Mouse (Mus musculus): ENCODE data around the gene Bpifa6.
"Not testable (repeated sequence)": the region's sequence is repeated elsewhere in the genome, so short reads cannot be mapped to it uniquely, and the experiment has no call there.

The Bpifa6 gene

GRCm38 (mm10) chr2:153974582-153974981 is at the start of gene Bpifa6:
Bpifa6 (plus strand) TSS chr2:153974945.
- DNase-seq (ENCODE audit: low read depth, low spot score): no peak

- DNase-seq (ENCODE audit: low read depth, low spot score): no peak
Measured at GRCm38 (mm10) chr2:153929871-153930413, 44.8 kb upstream of the Bpifa6 start.

- peak; percentile 22 for DNase-seq (ENCODE audit: low read depth, low spot score)
Measured at GRCm38 (mm10) chr2:153931125-153931524, 43.6 kb upstream of the Bpifa6 start.

GRCm38 (mm10) chr2:153933311-153933710 is 41.4 kb upstream of the Bpifa6 start:
- DNase-seq (ENCODE audit: low read depth, low spot score): no peak

- DNase-seq (ENCODE audit: low read depth, low spot score): no peak
Measured at GRCm38 (mm10) chr2:153935348-153935747, 39.4 kb upstream of the Bpifa6 start.

GRCm38 (mm10) chr2:153937843-153938242 is 36.9 kb upstream of the Bpifa6 start, which contains the start of gene Bpifb4:
Bpifb4 (plus strand) TSS chr2:153938212.
- DNase-seq (ENCODE audit: low read depth, low spot score): no peak

- DNase-seq (ENCODE audit: low read depth, low spot score): no peak
Measured at GRCm38 (mm10) chr2:153943537-153943936, 31.2 kb upstream of the Bpifa6 start.

GRCm38 (mm10) chr2:153944567-153944966 is 30.2 kb upstream of the Bpifa6 start:
- DNase-seq (ENCODE audit: low read depth, low spot score): no peak

- no peak for DNase-seq (ENCODE audit: low read depth, low spot score)
Measured at GRCm38 (mm10) chr2:153952897-153953296, 21.8 kb upstream of the Bpifa6 start.

- no peak for DNase-seq (ENCODE audit: low read depth, low spot score)
Measured at GRCm38 (mm10) chr2:153953836-153954235, 20.9 kb upstream of the Bpifa6 start.

GRCm38 (mm10) chr2:153962821-153963331 is 11.9 kb upstream of the Bpifa6 start:
- DNase-seq (ENCODE audit: low read depth, low spot score): peak; percentile 64

GRCm38 (mm10) chr2:153963334-153963733 is 11.4 kb upstream of the Bpifa6 start:
- no peak for DNase-seq (ENCODE audit: low read depth, low spot score)

- peak; percentile 50 for DNase-seq (ENCODE audit: low read depth, low spot score)
Measured at GRCm38 (mm10) chr2:153970221-153970620, 4.5 kb upstream of the Bpifa6 start.

- no peak for DNase-seq (ENCODE audit: low read depth, low spot score)
Measured at GRCm38 (mm10) chr2:153995770-153996169, 21.0 kb downstream of the Bpifa6 start.

- DNase-seq (ENCODE audit: low read depth, low spot score): no peak
Measured at GRCm38 (mm10) chr2:154000501-154000900, 25.8 kb downstream of the Bpifa6 start.

- no peak for DNase-seq (ENCODE audit: low read depth, low spot score)
Measured at GRCm38 (mm10) chr2:154001056-154001455, 26.3 kb downstream of the Bpifa6 start.

- DNase-seq (ENCODE audit: low read depth, low spot score): no peak
Measured at GRCm38 (mm10) chr2:154004456-154004855, 29.7 kb downstream of the Bpifa6 start.

GRCm38 (mm10) chr2:154005094-154005493 is 30.3 kb downstream of the Bpifa6 start:
- no peak for DNase-seq (ENCODE audit: low read depth, low spot score)

GRCm38 (mm10) chr2:154005734-154006133 is 31.0 kb downstream of the Bpifa6 start:
- no peak for DNase-seq (ENCODE audit: low read depth, low spot score)

GRCm38 (mm10) chr2:154006331-154006730 is 31.6 kb downstream of the Bpifa6 start:
- no peak for DNase-seq (ENCODE audit: low read depth, low spot score)

GRCm38 (mm10) chr2:154007381-154007780 is 32.6 kb downstream of the Bpifa6 start:
- no peak for DNase-seq (ENCODE audit: low read depth, low spot score)

- DNase-seq (ENCODE audit: low read depth, low spot score): no peak
Measured at GRCm38 (mm10) chr2:154007965-154008364, 33.2 kb downstream of the Bpifa6 start, which contains the start of gene Bpifa2. Bpifa2 (plus strand) TSS chr2:154008265.

- no peak for DNase-seq (ENCODE audit: low read depth, low spot score)
Measured at GRCm38 (mm10) chr2:154017990-154018389, 43.2 kb downstream of the Bpifa6 start.

GRCm38 (mm10) chr2:154024676-154025075 is 49.9 kb downstream of the Bpifa6 start:
- not testable (repeated sequence) for DNase-seq (ENCODE audit: low read depth, low spot score)
